Comparison of ENCODE assay signal across 33 mouse cellular contexts in genomic region chr14:119813898-119814297, GRCm38 (mm10).
"Had no signal": no experiment of that assay in that cellular context is flagged by ENCODE, and none has a peak within 500 bp of the region (broad histone marks: within the 10 kb centered on the region; RNA-seq: fewer than 3 reads in every experiment).

No protein-coding gene starts in this region.

- H3K4me2 ChIP-seq: heart, embryonic 11.5 days; heart, embryonic 12.5 days; heart, embryonic 13.5 days; heart, embryonic 15.5 days; hindbrain, embryonic 12.5 days; hindbrain, embryonic 13.5 days; hindbrain, embryonic 14.5 days; hindbrain, embryonic 15.5 days; kidney, embryonic 15.5 days had no signal

- H3K27ac ChIP-seq: heart, embryonic 10.5 days; heart, embryonic 13.5 days; heart, embryonic 15.5 days; hindbrain, embryonic 10.5 days; hindbrain, embryonic 12.5 days; hindbrain, embryonic 13.5 days; hindbrain, embryonic 14.5 days; hindbrain, embryonic 15.5 days; hindbrain, postnatal 0 days; kidney, embryonic 15.5 days; kidney, postnatal 0 days; layer of hippocampus, adult 2 months; left cerebral cortex, adult 2 months had no signal

- ATAC-seq: hindbrain, embryonic 16.5 days; hindbrain, postnatal 0 days; inflammation-experienced regulatory T-cells, adult 6 months had no signal

- H3K27me3 ChIP-seq: heart, embryonic 12.5 days; heart, embryonic 13.5 days; heart, embryonic 15.5 days; hindbrain, embryonic 12.5 days; hindbrain, embryonic 15.5 days; kidney, embryonic 15.5 days had no signal

- H3K9me3 ChIP-seq: heart, embryonic 10.5 days; heart, embryonic 12.5 days; heart, embryonic 13.5 days; heart, embryonic 15.5 days; hindbrain, embryonic 10.5 days; hindbrain, embryonic 12.5 days; hindbrain, embryonic 13.5 days; hindbrain, embryonic 15.5 days; kidney, embryonic 15.5 days had no signal

- H3K4me3 ChIP-seq: heart, embryonic 10.5 days; heart, embryonic 12.5 days; heart, embryonic 13.5 days; heart, embryonic 15.5 days; hindbrain, embryonic 10.5 days; hindbrain, embryonic 12.5 days; hindbrain, embryonic 13.5 days; hindbrain, embryonic 15.5 days; kidney, embryonic 15.5 days; layer of hippocampus, adult 2 months; left cerebral cortex, adult 2 months had no signal

- H3K4me1 ChIP-seq: heart, embryonic 10.5 days; heart, embryonic 13.5 days; heart, embryonic 15.5 days; hindbrain, embryonic 15.5 days; kidney, embryonic 15.5 days had no signal

- H3K36me3 ChIP-seq: heart, embryonic 10.5 days; heart, embryonic 12.5 days; heart, embryonic 13.5 days; heart, embryonic 15.5 days; hindbrain, embryonic 10.5 days; hindbrain, embryonic 12.5 days; hindbrain, embryonic 13.5 days; hindbrain, embryonic 15.5 days; kidney, embryonic 15.5 days had no signal

- DNase-seq: heart, postnatal 10 days; heart, postnatal 14 days; heart, postnatal 36 days; heart, postnatal 4 days; kidney, adult 11 months; kidney, adult 18-20 months; kidney, adult 2 months; kidney, adult 8-10 months; kidney, adult 9 months; kidney, postnatal 10 days; kidney, postnatal 14 days; kidney, postnatal 25 days; kidney, postnatal 36 days; kidney, postnatal 4 days; layer of hippocampus, adult 9-11 months; layer of hippocampus, postnatal 36 days had no signal

- H3K9ac ChIP-seq: heart, embryonic 12.5 days; heart, embryonic 13.5 days; heart, embryonic 15.5 days; hindbrain, embryonic 12.5 days; hindbrain, embryonic 13.5 days; hindbrain, embryonic 14.5 days; hindbrain, embryonic 15.5 days; kidney, embryonic 15.5 days had no signal
